Mouse (Mus musculus): ENCODE measurements at regions not wholly inside any gene's neighbourhood (a gene's known extent, or its start where the extent isn't known, plus 50 kb on each side); places are given as distances from the start of the nearest gene placed in this dataset.

GRCm38 (mm10) chr10:46826639-46827038 is 1249.0 kb downstream of the Hace1 start:
- Histone ChIP-seq H3K27me3 (no peaks in the 10 kb centered on the region), H3K4me1 (replicated peaks) (no peaks in the 10 kb centered on the region), H3K9ac (no peak overlapping the region), H3K4me2 (no peak overlapping the region), H3K36me3 (no peaks in the 10 kb centered on the region), H3K27ac (no peak overlapping the region), H3K4me3 (no peak overlapping the region), H3K9me3 (replicated peaks) (no peaks in the 10 kb centered on the region)
- no peak for ATAC-seq (replicated peaks; ENCODE audit: insufficient number of reproducible peaks, insufficient read depth, low FRiP score, low read depth)
- WGBS, result 69% methylated on average over 1 of the region's 1 CpGs

DNA sequence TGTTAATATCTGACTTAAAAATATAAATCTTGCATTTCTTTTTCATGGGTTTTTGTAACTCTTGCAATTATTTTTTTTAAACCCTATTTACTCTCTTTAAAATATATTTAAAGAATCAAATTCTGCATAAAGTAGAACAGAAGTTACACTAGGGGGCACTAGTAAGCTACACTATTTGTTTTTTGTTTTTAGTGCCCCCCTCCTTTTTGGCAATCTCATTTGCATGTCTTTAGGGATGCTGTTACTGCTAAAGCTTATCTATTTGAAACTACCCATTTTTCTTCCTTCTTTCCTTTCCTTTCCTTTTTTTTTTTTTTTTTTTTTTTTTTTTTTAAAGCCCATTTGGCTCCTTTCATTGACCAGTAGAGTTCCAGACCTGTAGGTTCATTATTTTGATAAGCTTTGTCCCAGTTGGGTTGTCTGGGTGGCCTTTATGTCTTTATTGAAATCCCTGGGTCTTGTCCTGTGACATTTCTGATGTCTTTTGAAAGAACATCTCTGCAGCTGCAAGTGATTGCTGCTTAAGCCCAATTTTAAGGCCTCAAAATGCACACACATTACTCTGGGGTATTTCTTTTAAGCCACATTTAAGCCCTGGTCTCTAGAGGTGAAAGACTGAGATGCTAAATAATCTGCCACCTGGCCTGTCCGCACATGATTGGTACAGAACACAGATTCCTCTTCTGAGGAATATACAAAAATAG is 1249.6 kb downstream of the Hace1 start:
- no peaks in the 10 kb centered on the region for H3K27me3 ChIP-seq
- no peaks in the 10 kb centered on the region for H3K36me3 ChIP-seq
- H3K4me3 ChIP-seq, result no peak overlapping the region
- 67% methylated on average over 1 of the region's 1 CpGs for WGBS
- no peaks in the 10 kb centered on the region for H3K4me1 ChIP-seq (replicated peaks)
- H3K9ac ChIP-seq, result no peak overlapping the region
- no peaks in the 10 kb centered on the region for H3K9me3 ChIP-seq (replicated peaks)
- no peak for ATAC-seq (replicated peaks; ENCODE audit: insufficient number of reproducible peaks, insufficient read depth, low FRiP score, low read depth)
- no peak overlapping the region for H3K4me2 ChIP-seq
- H3K27ac ChIP-seq, result no peak overlapping the region

DNA sequence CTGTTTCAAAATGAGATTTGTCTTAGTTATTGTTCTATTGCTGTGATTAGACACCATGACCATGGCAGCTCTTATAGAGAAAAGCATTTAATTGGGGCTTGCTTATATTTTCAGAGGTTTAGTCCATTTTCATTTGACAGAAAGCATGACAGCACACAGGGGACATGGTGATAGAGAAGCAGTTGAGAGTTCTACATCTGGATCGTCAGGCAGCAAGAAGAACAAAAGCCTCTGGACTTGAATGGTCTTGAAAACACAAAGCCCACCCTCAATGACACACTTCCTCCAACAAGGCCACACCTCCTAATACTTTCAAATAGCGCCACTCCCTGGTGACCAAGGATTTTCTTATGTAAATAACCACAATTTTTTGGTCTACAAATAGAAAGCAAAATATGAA is 1250.5 kb downstream of the Hace1 start:
- ATAC-seq (replicated peaks; ENCODE audit: insufficient number of reproducible peaks, insufficient read depth, low FRiP score, low read depth), result no peak
- Histone ChIP-seq H3K9me3 (replicated peaks) (no peaks in the 10 kb centered on the region), H3K27me3 (no peaks in the 10 kb centered on the region), H3K27ac (no peak overlapping the region), H3K9ac (no peak overlapping the region), H3K4me2 (no peak overlapping the region), H3K4me3 (no peak overlapping the region), H3K4me1 (replicated peaks) (no peaks in the 10 kb centered on the region), H3K36me3 (no peaks in the 10 kb centered on the region)
- WGBS, result 58% methylated on average over 2 of the region's 2 CpGs

DNA sequence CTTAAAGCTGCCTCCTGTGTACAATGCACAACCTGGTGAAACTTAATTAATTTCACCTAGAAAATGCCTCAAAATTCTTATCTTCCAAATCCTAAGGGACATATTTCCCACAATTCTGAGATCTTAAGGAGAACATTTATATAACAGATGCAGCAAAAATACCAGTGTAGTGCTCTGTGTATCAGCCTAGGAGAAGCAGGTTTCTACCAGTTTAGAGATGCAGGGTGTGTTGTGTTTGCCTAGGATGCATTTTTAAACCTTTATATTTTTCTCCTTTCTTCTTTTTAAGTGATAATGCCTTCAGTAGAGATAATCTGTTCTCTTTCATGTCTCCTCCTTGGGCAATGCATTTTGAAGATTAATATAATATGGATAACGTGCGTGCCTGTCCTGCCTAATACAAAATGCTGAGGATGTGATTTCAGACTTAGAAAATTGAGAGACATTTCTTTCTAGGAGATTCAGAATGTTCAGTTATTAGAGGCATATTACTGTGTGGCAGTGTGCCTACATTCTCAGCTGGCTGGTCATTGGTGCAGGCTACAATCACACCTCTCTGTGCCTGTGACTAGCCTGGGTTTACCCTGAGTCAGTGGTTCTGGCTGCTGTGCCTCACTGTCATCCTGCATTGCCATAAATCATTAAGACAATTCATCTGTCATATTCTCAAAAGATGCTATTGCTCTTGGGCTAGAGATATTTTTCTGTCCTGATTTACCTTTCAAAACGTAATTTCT is 1268.1 kb downstream of the Hace1 start:
- no peak for ATAC-seq (replicated peaks; ENCODE audit: insufficient number of reproducible peaks, insufficient read depth, low FRiP score, low read depth)
- Histone ChIP-seq H3K9me3 (replicated peaks) (no peaks in the 10 kb centered on the region), H3K4me3 (no peak overlapping the region), H3K36me3 (no peaks in the 10 kb centered on the region), H3K4me1 (replicated peaks) (no peaks in the 10 kb centered on the region), H3K27ac (no peak overlapping the region), H3K27me3 (no peaks in the 10 kb centered on the region), H3K9ac (no peak overlapping the region), H3K4me2 (no peak overlapping the region)
- WGBS, result 70% methylated on average over 3 of the region's 3 CpGs

Data from heart, embryonic 15.5 days (tissue).